Mouse (Mus musculus) induced T-regulatory cell, adult 2 months (primary cell): ENCODE measurements around the gene Sprr2j-ps.

Source experiments
- DNase-seq: peaks from one replicate; pipeline ENCODE4 v3.0.0-alpha.2; 2012; ENCODE audit warnings: low read depth

The Sprr2j-ps gene

DNA sequence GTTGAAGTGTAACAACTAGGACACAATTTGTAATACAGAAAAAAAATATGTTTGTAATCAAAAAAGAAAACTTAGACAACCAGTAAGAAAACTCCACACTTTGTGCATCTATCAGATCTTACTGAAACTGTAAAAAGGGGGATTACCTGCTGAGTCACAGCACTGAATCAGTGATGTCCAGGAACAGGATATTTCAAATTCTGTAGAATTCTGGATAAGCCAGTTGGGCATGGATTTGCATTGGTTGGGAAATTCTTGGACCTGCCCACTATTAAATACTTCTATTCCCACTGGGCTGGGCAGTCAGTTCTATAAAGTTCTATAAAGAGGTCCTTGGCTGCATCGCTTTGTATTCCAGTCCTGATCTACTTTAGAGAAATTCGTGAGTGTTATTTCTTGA is at the start of gene Sprr2j-ps:
Gene Sprr2j-ps (plus strand): TSS at position 301 of the 400 bp plus-strand sequence.
- no peak for DNase-seq

DNA sequence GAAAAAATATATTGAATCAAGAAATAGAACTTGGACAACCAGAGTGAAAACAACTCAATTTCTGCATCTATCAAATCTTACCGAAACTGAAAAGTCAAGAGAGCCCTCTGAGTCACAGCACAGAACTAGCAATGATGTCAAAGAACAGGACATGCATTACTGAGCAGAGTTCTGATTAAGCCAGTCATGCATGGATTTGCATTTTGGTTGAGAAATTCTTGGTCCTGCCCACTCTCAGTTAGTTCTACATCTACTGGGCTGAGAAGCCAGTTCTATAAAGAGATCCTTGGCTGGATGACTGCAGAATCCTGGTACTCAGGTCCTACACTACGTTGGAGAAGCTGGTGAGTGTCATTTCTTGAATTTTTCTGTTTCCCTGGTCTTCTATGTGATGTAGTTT is 44.3 kb upstream of the Sprr2j-ps start:
- DNase-seq = no peak

GRCm38 (mm10) chr3:92385385-92385784 is 32.5 kb upstream of the Sprr2j-ps start, which contains the start of gene Sprr2h:
TSS of gene Sprr2h (plus strand) at chr3:92385685.
- DNase-seq = no peak

DNA sequence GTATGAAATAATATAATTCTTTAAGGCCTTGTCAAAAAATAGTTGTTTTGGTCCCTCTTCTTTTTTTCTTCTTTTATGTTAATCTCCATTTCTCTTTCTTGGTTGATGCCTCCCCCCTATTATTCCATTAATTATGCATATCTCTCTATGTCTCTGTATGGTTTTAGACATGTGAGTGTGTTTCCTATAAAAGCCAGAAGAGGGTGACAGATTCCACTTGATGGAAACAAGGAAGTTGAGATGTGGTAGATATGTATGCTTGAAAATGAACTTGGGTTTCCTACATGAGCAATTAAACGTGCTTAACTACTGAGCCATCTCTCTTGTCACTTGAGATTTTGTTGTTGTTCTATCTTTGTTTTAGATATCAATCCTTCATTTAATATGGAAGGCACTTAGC is 23.6 kb upstream of the Sprr2j-ps start:
- no peak for DNase-seq

DNA sequence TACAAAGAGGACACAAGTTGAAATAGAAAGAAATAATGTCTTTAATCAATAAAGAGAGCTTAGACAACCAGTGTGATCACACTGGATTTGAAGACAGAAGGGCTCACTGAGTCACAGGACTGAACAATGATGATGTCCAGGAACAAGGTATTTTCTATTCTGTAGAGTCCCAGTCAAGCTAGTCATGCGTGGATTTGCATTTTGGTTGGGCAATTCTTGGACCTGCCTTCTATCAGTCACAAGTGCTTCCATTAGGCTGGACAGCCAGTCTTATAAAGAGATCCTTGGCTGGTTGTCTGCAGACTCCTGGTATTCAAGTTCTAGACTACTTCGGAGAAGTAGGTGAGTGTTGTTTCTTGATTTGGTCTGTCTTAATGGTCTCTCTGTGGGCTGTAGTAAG is 10.2 kb upstream of the Sprr2j-ps start, which contains the start of gene Sprr2i:
Gene Sprr2i (plus strand): TSS at position 301 of the 400 bp plus-strand sequence.
- no peak for DNase-seq

DNA sequence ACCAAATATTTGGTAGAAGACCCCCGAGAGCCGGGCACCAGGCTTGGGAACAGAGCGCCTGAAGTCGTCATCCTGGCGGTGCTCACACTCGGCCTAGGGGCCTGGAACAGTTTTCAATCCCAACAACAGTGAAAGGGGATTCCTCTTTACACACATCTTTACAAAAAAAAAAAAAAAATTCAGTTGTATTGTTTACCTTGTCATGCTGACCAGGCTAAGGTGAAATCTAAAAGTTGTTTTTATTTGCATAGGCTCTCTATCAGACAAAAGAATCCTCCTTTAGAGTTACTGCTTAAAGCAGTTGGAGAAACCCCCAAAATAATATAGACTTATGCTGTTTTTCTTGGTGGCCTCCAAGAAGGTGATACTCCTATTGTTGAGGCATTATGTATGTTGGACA is 11.4 kb downstream of the Sprr2j-ps start, which contains the start of gene Gm9774:
Gene Gm9774 (minus strand): TSS at position 101 of the 400 bp plus-strand sequence.
- DNase-seq = no peak

DNA sequence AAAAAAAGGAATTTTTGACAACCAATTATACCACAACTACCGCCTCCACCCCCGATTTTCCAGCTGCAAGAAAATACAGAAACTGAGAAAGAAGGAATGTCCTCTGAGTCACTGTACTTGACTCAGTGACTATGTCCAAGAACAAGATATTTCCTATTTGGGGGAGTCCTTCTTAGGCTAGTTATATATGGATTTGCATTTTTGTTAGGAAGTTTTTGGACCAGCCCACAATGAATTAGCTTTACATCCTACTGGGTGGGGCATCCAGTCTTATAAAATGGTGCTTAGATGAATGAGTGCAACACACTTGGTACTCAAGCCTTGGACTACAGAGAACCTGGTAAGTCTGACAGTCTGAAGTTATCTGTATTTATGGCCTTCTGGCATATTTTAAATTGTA is 14.4 kb downstream of the Sprr2j-ps start, which contains the start of gene Sprr2k:
Gene Sprr2k (plus strand): TSS at position 301 of the 400 bp plus-strand sequence.
- DNase-seq = no peak

GRCm38 (mm10) chr3:92438689-92439088 is 20.8 kb downstream of the Sprr2j-ps start, which contains the start of gene Sprr1b:
TSS of gene Sprr1b (minus strand) at chr3:92438789.
- no peak for DNase-seq

DNA sequence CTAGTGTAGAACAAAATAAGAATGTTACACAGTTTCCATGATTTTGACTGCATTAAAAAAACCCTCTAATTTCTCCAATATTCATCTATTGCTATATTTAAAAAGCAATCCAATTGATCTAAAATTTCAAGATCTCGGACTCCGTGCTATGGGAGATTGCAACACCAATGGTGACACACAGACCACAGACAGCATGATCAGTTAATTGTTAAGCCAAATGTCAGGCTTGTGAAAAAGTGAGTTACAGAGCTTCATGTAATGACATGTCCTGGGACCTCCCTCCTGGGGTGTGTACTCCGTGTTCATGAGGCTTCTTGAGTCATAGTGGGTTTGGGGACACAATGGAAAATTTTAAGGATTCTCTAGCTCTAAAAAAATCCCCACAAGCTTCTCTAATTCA is 22.3 kb downstream of the Sprr2j-ps start:
- DNase-seq = no peak

DNA sequence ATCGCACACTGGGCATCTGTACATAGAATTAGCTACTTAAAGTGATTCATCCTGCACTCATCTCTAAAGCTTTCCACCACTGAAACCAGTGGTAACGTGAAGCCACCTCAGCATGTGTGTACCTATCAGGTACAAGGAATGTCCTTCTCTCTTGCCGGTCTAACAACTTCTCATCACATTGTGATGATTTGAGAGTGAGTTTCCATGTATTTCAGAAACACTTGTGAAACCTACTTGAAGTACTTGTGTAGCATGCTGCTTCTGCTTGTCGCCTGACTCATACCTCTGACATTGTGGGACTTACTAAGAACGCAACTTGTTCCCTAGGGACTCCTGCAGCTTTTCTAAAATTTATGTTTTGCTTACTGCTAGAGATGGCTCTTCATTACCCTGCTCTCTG is 37.3 kb downstream of the Sprr2j-ps start:
- no peak for DNase-seq

DNA sequence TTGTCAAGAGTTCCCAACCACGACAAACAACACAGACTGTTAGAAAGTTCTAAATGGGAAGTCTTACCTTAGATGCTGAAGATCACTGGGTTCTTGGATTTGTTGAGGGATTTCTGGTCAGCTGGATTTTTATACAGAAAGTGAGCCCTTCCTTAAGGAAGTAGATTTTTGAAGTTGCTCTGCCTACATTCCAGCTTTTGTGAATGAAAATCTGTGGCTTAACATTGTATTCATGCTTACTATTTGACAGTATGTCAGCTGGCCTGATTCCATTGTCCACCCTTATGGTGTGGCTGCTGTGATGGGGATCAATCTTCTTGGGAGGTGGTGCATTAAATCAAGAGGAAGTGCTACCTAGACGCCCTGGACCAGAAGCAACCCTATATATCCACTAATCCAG is 40.7 kb downstream of the Sprr2j-ps start, which contains the start of gene Sprr3:
Gene Sprr3 (minus strand): TSS at position 101 of the 400 bp plus-strand sequence.
- no peak for DNase-seq

DNA sequence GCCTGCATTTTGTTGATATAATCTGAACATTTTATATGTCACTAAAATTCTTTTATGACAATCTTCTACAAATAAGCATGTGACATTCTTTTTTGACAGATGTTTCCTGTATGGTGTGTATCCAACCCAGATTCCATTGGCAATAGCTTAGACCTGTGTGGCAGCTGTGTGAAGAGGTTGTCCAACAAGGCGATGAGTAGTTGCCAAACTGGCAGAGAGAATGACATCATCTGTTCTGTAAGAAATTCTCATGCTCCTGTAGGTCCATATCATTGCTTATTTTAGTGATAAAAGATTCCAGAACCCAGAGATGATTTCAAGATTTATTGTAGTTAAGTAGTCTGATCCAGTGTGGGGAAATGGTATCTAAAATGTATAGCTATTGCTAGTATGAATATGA is 48.7 kb downstream of the Sprr2j-ps start:
- DNase-seq = no peak

DNA sequence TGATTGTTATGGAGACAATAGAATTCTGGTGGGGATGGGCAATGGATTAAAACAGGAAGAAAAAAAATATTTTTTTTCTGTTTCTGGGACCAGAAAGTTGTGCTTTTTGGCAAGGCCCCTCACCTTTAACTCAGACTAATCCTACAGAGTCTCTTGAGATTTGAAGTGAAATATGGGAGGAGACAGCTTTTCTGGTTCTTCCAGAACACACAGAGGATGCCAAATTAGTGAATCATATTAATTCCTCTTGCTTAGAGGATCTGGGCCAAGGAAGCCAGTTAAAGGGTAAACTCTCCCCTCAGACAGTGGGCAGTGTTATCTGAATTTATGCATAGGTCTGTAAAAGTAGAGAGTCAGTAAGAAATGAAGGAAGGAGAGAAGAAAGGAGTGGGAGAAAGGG is 49.5 kb downstream of the Sprr2j-ps start:
- no peak for DNase-seq
